Mouse (Mus musculus): ENCODE results near the gene Gm10260. TPM values are rescaled to one million over a fixed set of nuclear protein-coding genes. Genes with fewer than 3 reads are reported as not detected.

Gm10260 gene
- polyA plus RNA-seq (2016; fragmentation: Nextera tagmentation; extraction: Ambion mirVana), result 4.2 and 4.9 TPM in 2 replicates

DNA sequence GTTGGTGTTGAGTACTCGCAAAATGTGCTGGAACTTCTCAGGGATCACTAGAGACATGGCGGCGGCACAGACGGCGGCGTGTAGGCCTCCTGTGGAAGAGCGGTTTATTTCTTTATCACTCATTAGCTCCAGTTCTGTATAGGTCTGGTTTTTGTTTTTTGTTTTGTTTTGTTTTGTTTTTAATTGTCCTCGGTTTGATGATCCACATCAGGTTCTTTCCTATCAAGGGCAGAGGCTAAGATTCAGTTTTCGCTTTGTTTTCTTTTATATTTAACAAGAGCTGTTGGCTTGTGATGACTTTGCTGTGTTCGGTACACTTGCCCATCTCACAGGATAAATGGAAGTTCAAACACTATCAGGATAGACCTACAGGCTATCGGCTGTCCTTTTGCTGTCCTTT, at the start of gene Gm10260:
Gm10260 (minus strand) TSS at position 101 of the 400 bp plus-strand sequence.
- Histone ChIP-seq H3K4me3 (no peak within 1 kb of the TSS), H3K4me1 (peaks cover 10% of the 10 kb centered on the region), H3K36me3 (no peaks in the 10 kb centered on the region), H3K27me3 (ENCODE audit: low read depth, poor library complexity, severe bottlenecking) (no peaks in the 10 kb centered on the region), H3K9me3 (replicated peaks) (no peaks in the 10 kb centered on the region), H3K27ac (replicated peaks) (no peak within 1 kb of the TSS)
- 97% methylated on average over 11 of the region's 11 CpGs for WGBS
- DNase-seq (ENCODE audit: low spot score), result no peak

DNA sequence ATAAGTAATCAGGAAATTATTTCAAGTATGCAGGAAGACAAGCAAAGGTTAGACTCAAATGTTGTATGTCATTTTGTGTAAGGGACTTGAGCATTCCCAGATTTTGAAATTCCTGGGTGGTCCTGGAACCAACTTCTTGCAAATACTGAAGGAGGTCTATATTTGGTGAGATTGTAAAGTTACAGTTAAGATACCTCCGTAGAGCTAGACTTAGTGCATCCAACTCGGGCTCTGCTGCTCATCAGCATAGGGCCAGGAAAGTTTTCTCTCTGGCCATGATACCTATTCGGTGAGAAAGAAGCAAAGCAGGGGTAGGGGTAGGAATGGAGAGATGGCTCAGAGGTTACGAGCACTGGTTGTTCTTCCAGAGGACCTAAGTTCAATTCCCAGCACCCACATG, 49.4 kb upstream of the Gm10260 start:
- Histone ChIP-seq H3K36me3 (no peaks in the 10 kb centered on the region), H3K4me1 (no peaks in the 10 kb centered on the region), H3K4me3 (no peak overlapping the region), H3K27ac (replicated peaks) (no peak overlapping the region), H3K9me3 (replicated peaks) (no peaks in the 10 kb centered on the region), H3K27me3 (ENCODE audit: low read depth, poor library complexity, severe bottlenecking) (no peaks in the 10 kb centered on the region)
- WGBS, result 89% methylated on average over 4 of the region's 4 CpGs
- DNase-seq (ENCODE audit: low spot score), result no peak

DNA sequence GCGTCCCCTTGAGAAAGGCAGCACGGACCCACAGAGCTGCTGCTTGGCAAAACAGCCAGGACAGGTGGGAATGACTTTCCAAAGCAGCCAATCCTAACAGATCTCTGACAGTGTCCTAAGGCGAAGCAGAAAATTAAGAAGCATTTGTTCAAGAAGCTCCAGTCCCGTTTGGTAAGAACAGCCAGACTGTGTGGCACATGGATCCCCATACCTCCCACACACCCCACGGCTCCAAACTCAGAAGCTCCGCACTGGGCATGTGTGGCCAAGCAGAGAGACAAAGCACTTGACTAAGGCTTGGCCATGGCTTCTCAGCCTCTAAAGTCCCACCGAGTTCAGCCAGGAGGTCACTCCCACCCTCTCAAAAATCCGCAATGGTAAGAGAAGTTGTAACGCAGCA, 45.5 kb upstream of the Gm10260 start:
- Histone ChIP-seq H3K27ac (replicated peaks) (no peak overlapping the region), H3K36me3 (no peaks in the 10 kb centered on the region), H3K9me3 (replicated peaks) (no peaks in the 10 kb centered on the region), H3K4me3 (no peak overlapping the region), H3K4me1 (peaks cover 12% of the 10 kb centered on the region), H3K27me3 (ENCODE audit: low read depth, poor library complexity, severe bottlenecking) (no peaks in the 10 kb centered on the region)
- 89% methylated on average over 9 of the region's 9 CpGs for WGBS
- DNase-seq (ENCODE audit: low spot score), result no peak

DNA sequence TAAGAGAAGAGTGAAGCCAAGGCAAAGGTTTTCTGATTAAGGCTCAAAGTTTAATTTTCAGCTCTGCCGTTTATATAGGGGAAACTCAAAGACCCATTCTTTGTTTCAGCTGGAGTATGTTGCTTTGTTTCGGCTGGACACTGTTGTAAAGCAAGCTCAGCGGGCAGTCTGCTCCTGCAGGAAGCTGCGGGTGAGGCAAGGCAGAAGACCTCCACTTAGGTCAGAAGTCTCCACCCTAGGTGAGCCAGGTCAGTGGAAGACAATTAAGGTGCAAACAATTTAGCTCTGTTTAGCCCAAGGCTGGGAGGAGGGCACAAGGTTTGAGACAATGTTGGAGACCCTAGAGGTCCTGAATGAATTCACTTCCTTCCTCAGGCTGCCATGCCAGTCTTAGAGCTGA, 42.0 kb upstream of the Gm10260 start:
- H3K36me3 ChIP-seq, result no peaks in the 10 kb centered on the region
- H3K9me3 ChIP-seq (replicated peaks), result no peaks in the 10 kb centered on the region
- 50% methylated on average over 4 of the region's 4 CpGs for WGBS
- no peak overlapping the region; the same call in 1 of the 2 replicates for H3K27ac ChIP-seq (replicated peaks)
- peaks cover 46% of the 10 kb centered on the region for H3K4me1 ChIP-seq
- H3K4me3 ChIP-seq, result no peak overlapping the region
- no peak for DNase-seq (ENCODE audit: low spot score)
- H3K27me3 ChIP-seq (ENCODE audit: low read depth, poor library complexity, severe bottlenecking), result no peaks in the 10 kb centered on the region

DNA sequence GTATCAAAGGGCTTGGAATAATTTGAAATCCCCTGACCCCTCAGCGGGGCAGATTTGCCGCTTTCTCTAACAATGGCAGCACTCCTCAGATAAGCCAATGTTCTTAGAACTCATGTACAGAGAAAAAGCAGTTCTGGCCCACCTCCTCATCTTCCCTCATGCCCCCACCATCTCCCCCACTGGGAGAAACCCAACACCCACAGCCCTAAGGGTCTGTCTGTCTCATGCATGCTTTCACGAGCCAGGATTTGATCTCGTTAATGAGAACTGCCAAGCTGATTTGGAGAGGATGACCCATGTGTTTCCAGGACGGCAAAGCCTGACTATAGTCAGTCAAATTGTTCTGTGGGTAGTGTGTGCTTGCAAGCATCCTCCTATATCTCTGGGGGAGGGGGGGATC, 37.0 kb upstream of the Gm10260 start:
- Histone ChIP-seq H3K27ac (replicated peaks) (peak overlapping the region; percentile 75), H3K36me3 (no peaks in the 10 kb centered on the region), H3K27me3 (ENCODE audit: low read depth, poor library complexity, severe bottlenecking) (no peaks in the 10 kb centered on the region), H3K9me3 (replicated peaks) (no peaks in the 10 kb centered on the region), H3K4me1 (peaks cover 61% of the 10 kb centered on the region), H3K4me3 (peak overlapping the region; percentile 14; the same call in 1 of the 2 replicates)
- peak; percentile 67 for DNase-seq (ENCODE audit: low spot score)
- 10% methylated on average over 5 of the region's 5 CpGs for WGBS

DNA sequence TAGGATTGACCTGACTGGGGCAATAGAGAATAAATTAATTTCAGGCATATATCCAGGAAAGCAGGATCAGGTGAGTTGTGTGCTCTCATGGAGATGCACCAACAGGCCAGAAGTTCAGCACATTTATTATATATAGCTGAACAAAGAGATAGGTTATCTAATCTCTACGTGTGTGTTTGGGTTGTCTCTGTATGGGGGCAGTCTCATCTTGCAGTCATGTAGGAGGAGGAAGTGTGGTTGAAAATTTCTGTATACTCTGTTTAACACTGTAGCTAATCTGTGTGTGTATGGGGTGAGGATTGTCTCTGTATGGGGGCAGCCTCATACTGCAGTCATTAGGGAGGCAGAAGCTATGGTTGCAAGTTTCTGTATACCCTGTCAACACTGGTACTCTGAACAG, 34.3 kb upstream of the Gm10260 start:
- H3K27ac ChIP-seq (replicated peaks), result no peak overlapping the region
- no peak overlapping the region for H3K4me3 ChIP-seq
- no peaks in the 10 kb centered on the region for H3K9me3 ChIP-seq (replicated peaks)
- H3K36me3 ChIP-seq, result no peaks in the 10 kb centered on the region
- peak; percentile 6 for DNase-seq (ENCODE audit: low spot score)
- H3K4me1 ChIP-seq, result peaks cover 41% of the 10 kb centered on the region
- 84% methylated on average over 1 of the region's 1 CpGs for WGBS
- no peaks in the 10 kb centered on the region for H3K27me3 ChIP-seq (ENCODE audit: low read depth, poor library complexity, severe bottlenecking)

DNA sequence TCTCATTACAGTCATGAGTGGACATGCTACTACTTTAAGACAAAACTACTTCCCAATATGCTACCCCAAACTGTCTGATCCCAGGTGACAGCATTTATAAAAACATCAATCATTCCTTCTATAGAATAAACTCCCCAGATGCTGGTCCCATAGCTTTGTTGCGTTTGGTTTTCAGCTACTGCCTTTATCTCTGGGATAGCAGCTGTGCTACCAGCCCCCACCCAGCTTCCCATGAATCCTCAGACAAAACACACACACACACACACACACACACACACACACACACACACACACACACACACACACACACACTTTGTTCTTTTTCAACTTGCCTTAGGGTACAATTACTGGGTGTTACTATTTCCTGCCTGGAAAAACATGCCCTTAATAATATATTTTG, 33.5 kb upstream of the Gm10260 start:
- 73% methylated on average over 1 of the region's 1 CpGs for WGBS
- H3K4me3 ChIP-seq, result no peak overlapping the region
- DNase-seq (ENCODE audit: low spot score), result peak; percentile 10
- H3K4me1 ChIP-seq, result peaks cover 34% of the 10 kb centered on the region
- no peaks in the 10 kb centered on the region for H3K36me3 ChIP-seq
- no peak overlapping the region for H3K27ac ChIP-seq (replicated peaks)
- no peaks in the 10 kb centered on the region for H3K9me3 ChIP-seq (replicated peaks)
- H3K27me3 ChIP-seq (ENCODE audit: low read depth, poor library complexity, severe bottlenecking), result no peaks in the 10 kb centered on the region

DNA sequence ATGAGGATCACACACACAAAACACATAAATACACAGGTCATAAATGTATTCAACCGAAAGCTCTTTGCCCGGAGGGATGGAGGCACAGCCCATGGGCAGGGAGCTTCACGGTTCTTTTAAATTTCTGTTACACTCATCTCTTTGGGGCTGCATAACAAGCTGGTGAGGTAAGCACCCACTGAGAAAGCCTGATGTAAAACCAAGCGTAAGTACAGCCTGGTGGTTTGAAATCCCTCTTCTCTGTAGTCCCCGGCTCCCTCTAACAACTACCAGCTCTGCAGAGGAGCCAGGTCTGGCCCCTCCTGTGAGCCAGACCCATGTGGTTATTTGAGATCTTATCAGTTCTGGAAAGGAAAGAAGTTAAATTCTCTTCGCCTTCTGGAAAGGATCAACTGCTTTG, 31.2 kb upstream of the Gm10260 start:
- Histone ChIP-seq H3K4me1 (peaks cover 11% of the 10 kb centered on the region), H3K4me3 (no peak overlapping the region), H3K36me3 (no peaks in the 10 kb centered on the region), H3K27me3 (ENCODE audit: low read depth, poor library complexity, severe bottlenecking) (no peaks in the 10 kb centered on the region), H3K27ac (replicated peaks) (no peak overlapping the region), H3K9me3 (replicated peaks) (no peaks in the 10 kb centered on the region)
- DNase-seq (ENCODE audit: low spot score), result peak; percentile 8
- 75% methylated on average over 6 of the region's 6 CpGs for WGBS

DNA sequence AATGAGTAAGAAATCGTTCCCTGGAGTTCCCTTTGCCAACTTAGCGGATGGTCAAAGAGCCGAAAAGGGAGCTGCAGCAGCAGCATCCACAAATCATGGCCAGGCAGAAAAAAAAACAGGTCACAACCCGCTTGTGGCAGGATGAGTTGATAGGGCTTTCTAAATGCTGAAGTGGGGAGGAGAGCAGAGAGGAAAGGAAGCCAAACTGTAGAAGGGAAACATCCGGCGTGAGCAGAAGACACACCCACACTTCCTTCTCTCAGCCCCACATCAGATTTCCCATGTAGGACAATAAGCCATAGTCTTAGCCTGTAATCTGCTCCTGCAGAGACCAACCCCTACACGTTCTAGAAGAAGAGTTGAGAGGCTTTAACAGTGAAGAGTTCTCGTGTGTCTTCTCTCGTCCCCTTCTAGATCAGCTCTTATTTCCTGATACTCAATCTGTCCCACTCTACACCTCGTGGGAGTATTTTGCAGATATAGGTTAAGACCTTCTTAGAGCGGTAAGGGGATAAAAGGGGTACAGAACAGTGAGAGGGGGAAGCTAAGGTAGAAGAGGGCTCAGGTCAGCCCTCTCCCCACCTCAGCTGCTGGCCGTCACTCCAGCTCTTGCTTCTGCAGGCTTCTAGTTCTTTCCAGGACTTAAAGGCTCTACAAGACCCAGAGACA, 29.5 kb upstream of the Gm10260 start:
- no peaks in the 10 kb centered on the region for H3K9me3 ChIP-seq (replicated peaks)
- WGBS, result 89% methylated on average over 12 of the region's 12 CpGs
- H3K27ac ChIP-seq (replicated peaks), result no peak overlapping the region
- H3K4me1 ChIP-seq, result peaks cover 11% of the 10 kb centered on the region
- peak; percentile 2 for DNase-seq (ENCODE audit: low spot score)
- H3K36me3 ChIP-seq, result no peaks in the 10 kb centered on the region
- no peak overlapping the region for H3K4me3 ChIP-seq
- no peaks in the 10 kb centered on the region for H3K27me3 ChIP-seq (ENCODE audit: low read depth, poor library complexity, severe bottlenecking)

DNA sequence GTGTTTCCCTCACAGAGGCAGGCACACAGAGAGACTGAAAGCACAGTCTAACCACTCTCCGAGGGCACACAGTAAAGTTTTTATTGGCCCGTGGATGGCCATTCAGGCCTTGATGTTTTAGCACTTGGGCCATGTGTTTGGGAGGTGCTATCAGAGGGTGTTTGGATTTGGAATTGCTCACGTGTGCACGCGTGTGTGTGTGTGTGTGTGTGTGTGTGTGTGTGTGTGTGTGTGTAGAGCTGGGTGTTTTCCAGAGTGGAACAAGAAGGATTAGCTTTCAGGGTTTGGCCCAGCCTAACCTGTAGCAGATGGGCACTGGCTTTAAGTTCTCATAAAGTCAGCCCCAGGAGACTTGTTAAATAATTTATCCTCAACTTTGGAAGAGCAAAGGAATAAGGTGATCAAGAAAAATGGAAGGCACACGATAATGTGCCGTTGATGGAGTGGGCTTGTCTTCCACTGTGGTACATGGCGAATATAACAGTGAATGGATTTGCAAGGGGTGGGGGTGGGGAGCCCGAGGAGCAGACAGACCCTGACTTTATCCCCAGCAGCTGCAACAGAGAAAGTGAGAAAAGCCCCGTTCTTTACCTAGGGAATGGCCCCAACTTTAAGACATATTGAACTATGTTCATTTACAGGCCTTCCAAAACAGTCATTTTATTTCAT, 24.9 kb upstream of the Gm10260 start:
- no peak for DNase-seq (ENCODE audit: low spot score)
- Histone ChIP-seq H3K4me1 (peaks cover 20% of the 10 kb centered on the region), H3K36me3 (no peaks in the 10 kb centered on the region), H3K4me3 (no peak overlapping the region), H3K27ac (replicated peaks) (0 out of 2 replicates have a peak overlapping the region, but pooled peaks have one; percentile 29), H3K9me3 (replicated peaks) (no peaks in the 10 kb centered on the region), H3K27me3 (ENCODE audit: low read depth, poor library complexity, severe bottlenecking) (no peaks in the 10 kb centered on the region)
- 79% methylated on average over 10 of the region's 10 CpGs for WGBS

DNA sequence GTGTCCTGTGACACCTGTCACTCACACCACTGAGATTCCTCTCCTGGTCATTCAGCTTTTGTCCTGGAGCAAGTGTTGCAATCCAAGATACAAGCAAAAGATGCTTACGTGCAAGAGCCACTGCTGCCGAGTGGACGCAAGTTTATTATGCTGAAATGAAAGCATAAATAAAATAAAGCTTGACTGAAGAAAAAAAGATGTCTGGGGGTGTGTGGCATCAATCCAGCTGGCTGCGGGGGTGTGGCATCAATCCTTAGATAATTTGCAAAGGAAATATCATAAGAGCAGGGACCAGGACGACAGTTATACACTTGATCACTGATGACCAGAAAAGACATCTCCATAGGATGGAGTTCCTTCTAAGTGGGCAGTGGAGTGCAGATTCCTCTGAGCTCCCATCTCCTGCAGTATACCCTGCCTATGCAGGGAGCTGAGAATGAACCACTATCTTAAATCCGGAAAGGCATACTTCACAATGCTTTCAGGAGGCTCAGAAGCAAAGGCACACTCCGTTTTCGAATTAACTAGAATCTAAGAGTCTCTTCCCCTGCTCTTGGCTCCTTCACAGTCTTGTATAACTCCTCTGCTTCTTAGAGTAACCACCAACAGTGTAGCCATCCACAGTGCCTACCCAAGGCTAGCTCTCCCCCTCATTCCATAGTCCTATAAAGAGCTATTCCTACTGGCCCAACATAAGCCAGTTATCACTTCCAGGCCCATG, 23.2 kb upstream of the Gm10260 start:
- peaks cover 20% of the 10 kb centered on the region for H3K4me1 ChIP-seq
- H3K27ac ChIP-seq (replicated peaks), result no peak overlapping the region
- no peaks in the 10 kb centered on the region for H3K27me3 ChIP-seq (ENCODE audit: low read depth, poor library complexity, severe bottlenecking)
- no peaks in the 10 kb centered on the region for H3K36me3 ChIP-seq
- no peak for DNase-seq (ENCODE audit: low spot score)
- no peak overlapping the region for H3K4me3 ChIP-seq
- 89% methylated on average over 8 of the region's 8 CpGs for WGBS
- H3K9me3 ChIP-seq (replicated peaks), result no peaks in the 10 kb centered on the region

DNA sequence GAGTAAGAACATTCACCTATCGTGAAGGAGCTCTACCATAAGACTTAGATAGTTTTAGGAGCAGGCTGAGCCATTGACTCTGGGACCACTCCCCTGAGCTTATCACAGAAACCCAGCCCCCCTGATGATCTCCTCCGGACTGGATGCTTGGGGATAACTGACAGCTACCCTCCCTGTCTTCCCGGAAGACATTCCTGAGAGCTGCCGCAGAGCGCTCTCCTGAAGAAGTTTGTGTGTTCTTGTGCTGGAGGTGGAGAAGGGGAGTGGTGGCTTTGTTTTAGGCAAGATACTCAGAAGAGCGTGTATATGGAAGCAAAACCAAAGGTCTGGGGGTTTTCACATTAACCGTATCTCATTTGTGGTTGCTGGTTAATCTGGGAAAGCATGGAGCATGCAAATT, 21.6 kb upstream of the Gm10260 start:
- H3K9me3 ChIP-seq (replicated peaks), result no peaks in the 10 kb centered on the region
- no peak overlapping the region for H3K4me3 ChIP-seq
- H3K4me1 ChIP-seq, result peaks cover 20% of the 10 kb centered on the region
- H3K27ac ChIP-seq (replicated peaks), result no peak overlapping the region
- DNase-seq (ENCODE audit: low spot score), result no peak
- H3K27me3 ChIP-seq (ENCODE audit: low read depth, poor library complexity, severe bottlenecking), result no peaks in the 10 kb centered on the region
- 45% methylated on average over 7 of the region's 7 CpGs for WGBS
- H3K36me3 ChIP-seq, result no peaks in the 10 kb centered on the region

DNA sequence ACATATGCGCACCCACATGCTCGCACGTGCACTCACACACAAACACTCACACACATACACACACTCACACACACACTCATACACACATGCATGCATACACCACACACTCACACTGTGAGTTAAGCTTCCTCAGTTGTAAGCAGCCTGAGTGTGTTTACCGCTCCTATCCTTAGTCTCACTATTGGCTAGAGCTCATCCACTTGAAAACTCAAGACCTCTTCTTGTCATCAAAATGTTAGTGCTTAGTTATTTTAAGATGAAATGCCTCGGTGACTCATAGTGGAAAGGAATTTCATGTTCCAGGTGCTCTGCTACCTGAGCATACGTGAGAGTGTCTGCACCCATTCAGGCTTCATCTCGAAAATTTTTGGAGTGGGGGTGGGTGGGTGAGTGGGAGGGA, 21.2 kb upstream of the Gm10260 start:
- Histone ChIP-seq H3K4me3 (no peak overlapping the region), H3K36me3 (no peaks in the 10 kb centered on the region), H3K27me3 (ENCODE audit: low read depth, poor library complexity, severe bottlenecking) (no peaks in the 10 kb centered on the region), H3K4me1 (peaks cover 22% of the 10 kb centered on the region), H3K9me3 (replicated peaks) (no peaks in the 10 kb centered on the region), H3K27ac (replicated peaks) (no peak overlapping the region)
- 84% methylated on average over 7 of the region's 7 CpGs for WGBS
- no peak for DNase-seq (ENCODE audit: low spot score)

Data from midbrain, embryonic 10.5 days (tissue).